Mouse (Mus musculus): ENCODE measurements around the gene Btg1.

Gene Btg1

DNA sequence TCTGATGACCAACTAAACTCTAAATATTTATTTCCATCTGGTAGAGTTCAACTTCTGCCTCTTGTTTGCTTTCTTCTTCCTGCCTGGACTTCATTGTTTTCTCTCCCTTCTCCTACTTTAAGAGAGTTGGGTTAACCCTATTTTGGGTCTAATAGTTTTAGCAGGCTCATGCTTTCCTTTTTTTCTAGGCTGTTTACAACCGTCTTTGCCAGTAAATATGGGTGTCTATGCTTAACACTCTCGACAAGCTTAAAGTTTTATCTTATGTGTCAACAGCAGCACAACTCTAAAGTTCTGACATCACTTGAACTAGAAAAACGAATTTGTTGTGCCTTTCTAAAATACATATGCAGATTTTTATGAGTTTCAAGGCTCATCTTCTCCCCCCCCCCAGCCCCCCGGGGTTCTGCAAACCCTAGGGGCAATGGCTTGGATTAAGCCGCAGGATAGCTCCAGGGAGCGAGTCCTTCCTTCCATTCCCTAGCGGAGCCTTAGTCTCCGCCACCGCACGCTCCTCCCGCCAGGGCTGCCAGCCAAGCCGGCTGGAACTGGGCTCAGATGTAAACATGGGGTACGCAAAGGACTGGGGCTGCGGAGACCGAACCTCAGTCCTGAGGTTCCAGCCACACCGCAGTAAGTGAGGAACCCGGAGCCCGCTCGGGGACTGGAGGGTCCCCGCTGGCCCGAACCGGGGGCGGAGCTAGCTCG is 651 bp upstream of the Btg1 start:
- DNase-seq = no peak

- DNase-seq = peak; percentile 30
These were observed 580 bp downstream of the Btg1 start for GRCm38 (mm10) chr10:96617221-96617950.

DNA sequence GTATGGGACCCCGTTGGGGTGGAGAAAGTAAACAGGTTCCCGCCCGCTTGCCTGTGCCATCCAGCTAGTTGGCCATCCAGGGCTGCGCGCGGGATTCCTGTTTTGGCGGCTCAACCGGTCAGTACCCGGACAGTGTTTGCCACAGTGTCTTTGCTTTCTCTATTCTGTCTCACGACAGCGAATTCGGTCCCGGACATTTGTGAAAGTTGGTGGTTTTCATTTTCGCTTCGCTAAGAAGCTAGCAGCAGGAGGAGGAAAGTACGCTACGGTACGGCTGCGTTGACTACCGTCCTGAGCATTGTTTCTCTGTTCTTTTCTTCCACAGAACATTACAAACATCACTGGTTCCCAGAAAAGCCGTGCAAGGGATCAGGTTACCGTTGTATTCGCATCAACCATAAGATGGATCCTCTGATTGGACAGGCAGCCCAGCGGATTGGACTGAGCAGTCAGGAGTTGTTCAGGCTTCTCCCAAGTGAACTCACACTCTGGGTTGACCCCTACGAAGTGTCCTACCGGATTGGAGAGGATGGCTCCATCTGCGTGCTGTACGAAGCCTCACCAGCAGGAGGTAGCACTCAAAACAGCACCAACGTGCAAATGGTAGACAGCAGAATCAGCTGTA is 1.3 kb downstream of the Btg1 start:
- DNase-seq = peak; percentile 89

DNA sequence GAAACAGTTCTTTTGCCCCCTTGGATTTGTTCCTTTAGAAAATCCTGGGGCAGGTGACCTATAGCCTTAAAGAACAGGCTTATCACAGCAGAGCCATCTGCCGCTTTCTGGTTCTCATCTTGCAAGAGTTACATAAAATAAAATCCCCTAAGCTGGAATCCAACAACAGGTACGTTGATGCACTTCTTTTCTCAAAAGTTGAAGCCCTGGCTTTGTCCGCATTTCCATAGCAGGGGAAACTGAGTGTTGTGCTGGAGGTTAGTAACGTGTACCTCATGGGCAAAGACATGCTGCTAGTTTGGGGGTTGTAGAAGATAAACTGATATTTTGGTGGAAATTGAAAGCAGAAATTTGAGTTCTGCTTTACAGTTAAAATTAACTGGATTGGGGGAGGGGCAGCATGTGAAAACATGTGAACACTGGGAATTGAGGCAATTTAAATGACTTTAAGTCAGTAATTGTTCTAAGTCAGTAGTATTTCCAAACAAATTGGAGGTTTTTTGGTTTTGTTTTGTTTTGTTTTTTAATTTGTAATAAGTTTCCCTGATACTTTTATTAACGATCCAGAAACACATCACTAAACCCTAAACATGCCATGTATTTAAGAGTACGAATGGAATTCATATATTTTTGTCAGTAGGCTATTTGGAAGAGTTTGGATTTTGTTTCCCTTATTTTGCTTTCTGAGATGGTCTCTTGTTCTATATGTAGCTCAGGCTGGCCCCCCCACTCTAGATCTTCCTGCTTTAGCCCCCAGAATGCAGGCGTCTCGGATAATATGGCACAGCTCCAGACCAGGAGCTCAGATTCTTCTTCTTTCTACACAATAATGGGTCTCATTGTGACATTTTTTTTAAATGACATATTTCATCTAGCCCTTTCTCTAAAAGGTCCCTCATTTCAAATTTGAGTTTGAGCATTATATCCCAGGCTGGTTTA is 3.4 kb downstream of the Btg1 start:
- no peak for DNase-seq

GRCm38 (mm10) chr10:96620890-96621271 is 4.1 kb downstream of the Btg1 start:
- peak; percentile 46 for DNase-seq

DNA sequence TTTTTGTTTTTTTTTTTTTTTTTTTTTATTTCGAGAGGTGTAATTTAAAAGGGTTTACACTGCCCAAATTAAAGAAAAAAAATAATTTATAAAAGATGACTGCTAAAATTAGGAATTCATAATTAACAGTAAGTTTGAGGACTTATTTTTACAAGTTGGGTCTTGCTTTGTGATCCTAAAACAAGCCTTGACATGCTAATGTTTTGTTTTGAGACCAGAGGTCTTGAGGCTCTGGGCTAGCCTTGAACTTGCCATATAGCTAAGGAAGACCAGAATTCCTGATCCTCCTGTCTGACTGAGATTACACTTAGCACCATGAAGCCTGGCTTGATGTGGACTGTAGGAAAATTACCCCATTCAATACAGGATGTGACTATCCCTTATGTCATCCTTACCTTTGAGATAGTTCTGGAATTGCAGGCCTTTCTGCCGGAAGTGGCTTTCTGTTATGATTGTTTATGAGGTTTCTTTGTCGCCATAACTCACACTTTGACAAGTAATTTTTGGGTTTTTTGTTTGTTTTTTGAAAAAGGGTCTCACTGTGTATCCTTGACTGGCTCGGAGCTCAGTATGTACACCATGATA is 4.6 kb downstream of the Btg1 start:
- no peak for DNase-seq

DNA sequence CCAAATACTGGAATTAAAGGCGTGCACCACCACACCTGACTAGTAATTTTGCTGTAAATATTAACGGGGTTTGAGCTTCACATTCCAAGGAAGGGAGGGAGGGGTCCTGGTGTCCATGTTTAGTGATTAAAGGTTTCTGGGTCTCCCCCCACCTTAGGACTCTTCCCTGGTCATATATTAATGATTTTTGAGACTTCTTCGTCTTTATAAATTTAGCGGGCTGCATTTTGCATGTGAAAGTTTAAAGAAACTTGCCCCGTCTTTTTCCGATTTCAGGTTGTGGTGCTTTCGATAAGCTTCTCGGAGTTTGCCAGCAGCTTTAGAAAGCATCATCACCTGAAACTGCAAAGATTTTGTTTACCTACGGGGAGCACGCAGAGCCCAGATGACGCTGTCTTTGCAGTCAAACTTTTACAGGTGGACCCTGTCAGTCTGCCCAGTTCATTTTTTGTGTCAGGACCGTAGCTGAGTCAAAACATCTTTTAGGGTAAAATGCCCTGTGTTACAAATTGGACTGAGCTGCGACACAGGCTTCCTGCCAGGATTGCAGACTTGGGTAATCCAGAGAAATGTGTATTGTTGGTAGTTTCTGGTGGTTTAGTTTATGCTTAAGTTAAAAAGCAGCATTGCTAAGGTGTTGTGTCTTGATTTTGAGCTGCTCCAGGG is 5.3 kb downstream of the Btg1 start:
- peak; percentile 44 for DNase-seq

GRCm38 (mm10) chr10:96622761-96623632 is 6.2 kb downstream of the Btg1 start:
- no peak for DNase-seq

- DNase-seq = no peak
These were observed 6.9 kb downstream of the Btg1 start for GRCm38 (mm10) chr10:96623633-96624195.

- DNase-seq = no peak
These were observed 7.6 kb downstream of the Btg1 start for GRCm38 (mm10) chr10:96624406-96624805.

- DNase-seq = no peak
These were observed 8.3 kb downstream of the Btg1 start for GRCm38 (mm10) chr10:96625061-96625460.

GRCm38 (mm10) chr10:96625682-96626081 is 8.9 kb downstream of the Btg1 start:
- no peak for DNase-seq

GRCm38 (mm10) chr10:96626120-96626750 is 9.4 kb downstream of the Btg1 start:
- no peak for DNase-seq

DNA sequence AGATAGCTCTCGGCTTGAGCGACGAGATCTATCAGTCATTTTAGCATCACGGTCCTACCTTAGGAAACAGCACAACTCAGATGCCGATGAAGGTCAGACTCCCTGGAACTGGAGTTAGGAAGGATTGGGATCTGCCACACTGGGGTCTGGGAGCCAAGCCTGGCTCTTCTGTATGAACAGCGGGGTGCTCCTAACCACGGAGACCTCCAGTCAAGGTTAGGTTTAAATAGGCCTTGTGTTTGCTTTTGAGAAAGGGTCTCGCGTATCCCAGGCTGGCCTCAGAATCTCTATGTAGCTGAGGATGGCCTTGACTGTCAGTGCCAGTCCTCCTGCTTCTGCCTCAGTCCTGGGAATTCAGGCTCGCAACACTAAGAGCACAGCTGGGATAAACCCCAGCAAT is 10.5 kb downstream of the Btg1 start:
- no peak for DNase-seq

DNA sequence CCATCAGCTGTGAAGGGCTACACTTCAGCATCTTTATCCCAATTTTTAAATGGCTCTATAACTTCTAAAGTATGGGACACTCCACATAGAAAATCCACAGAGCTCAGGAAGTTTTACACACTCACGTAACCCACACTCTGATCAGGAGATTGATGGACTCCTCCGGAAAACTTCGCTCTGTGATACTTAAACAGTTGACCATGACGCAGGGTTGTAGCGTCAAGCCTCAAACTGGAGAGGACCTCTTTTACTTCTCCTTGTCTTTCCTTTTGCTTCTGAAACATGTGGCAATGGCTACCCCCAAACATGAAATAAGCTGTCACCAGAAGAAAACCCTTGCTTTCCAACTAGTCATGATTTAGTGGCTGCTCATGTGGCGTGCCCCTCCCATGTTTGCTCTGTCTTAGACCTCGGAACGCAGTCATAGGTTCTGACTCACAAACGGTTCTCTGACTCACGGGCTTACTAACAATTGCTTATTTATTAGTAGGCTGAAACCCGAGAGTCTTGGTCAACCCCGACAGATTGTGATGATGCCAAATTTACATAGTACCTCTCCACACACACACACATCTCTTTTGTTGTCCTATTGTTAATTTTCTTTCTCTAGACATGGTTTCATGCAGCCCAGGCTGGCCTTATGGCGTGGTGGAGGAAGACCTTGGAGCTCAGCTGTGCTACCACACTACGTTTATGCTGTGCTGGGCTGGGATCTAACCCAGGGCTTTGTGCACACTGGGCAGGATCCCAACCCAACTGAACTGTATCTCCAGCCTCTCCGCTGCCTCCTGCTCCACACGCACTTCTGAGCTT is 11.5 kb downstream of the Btg1 start:
- DNase-seq = no peak

DNA sequence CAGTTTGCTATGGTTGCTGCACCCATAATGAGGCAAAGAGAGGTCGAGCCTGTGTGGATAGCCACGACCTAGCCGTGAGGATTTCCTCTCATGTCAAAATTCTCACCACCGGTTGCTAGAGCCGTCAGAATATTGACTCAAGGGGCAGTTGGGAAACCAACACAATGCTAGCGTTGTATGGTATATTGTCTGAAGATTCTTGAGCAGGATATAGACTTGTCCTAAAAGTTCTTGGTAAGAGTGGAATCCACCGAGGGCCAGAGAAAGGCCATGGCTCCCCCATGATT is 12.1 kb downstream of the Btg1 start:
- DNase-seq = no peak

DNA sequence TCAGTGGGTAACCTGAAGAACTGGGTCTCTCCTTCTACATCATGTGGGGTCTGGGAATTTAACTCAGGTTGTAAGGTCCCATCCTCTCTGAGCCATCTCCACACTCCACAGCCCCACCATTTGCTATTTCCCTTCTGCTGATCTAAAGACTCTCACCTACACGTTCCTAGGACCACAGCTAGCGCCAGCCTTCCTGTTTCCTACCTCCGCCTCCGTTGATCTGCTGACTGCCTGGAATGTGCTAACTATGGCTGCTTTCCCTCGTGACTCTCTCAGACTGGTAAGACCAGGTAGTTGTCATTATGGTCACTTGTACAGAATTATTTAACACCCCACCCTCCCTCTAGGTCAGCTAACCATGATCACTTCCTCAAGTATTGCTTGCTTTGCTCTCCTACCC is 13.3 kb downstream of the Btg1 start:
- DNase-seq = no peak

DNA sequence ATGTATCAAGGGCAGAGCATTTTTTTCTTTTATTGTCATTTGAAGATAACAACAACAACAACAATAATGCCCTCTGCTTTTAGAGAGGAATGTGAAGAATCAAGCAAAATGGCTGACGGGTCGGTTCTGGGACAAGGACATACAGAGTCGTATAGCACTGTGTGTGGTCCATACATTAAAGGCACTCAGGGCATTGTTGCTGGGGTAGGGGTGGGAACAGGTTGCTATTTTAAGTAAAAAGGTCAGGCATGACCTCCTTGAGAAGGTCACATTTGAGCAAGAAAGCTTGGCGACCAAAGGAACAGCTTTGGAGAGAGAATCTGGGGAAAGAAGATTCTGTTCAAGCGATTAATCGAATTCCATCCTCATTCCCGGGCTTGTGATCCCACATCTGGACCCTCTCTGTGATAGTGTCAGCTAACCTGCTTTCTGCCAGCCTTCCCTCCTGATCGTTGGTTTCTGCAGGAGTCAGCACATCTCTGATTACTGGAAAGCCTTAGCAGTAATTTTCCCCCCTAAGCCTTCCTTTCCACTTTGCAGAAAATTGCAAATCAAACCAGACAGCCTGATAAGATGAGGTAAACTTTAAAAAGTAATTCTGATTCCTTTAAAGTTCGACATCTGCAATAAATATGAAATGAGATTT is 14.4 kb downstream of the Btg1 start:
- DNase-seq = no peak

Measured in kidney, adult 9 months (tissue).